Mouse (Mus musculus) ovary, postnatal 10 days (tissue): ENCODE results near the gene Ssbp2.
A peak's percentile ranks its signal among the peaks of the same experiment; 100 is the strongest.

Experiments
- DNase-seq: peaks from one replicate; pipeline ENCODE4 v3.0.0; 2022; ENCODE audit warnings: low spot score

Ssbp2 gene

DNA sequence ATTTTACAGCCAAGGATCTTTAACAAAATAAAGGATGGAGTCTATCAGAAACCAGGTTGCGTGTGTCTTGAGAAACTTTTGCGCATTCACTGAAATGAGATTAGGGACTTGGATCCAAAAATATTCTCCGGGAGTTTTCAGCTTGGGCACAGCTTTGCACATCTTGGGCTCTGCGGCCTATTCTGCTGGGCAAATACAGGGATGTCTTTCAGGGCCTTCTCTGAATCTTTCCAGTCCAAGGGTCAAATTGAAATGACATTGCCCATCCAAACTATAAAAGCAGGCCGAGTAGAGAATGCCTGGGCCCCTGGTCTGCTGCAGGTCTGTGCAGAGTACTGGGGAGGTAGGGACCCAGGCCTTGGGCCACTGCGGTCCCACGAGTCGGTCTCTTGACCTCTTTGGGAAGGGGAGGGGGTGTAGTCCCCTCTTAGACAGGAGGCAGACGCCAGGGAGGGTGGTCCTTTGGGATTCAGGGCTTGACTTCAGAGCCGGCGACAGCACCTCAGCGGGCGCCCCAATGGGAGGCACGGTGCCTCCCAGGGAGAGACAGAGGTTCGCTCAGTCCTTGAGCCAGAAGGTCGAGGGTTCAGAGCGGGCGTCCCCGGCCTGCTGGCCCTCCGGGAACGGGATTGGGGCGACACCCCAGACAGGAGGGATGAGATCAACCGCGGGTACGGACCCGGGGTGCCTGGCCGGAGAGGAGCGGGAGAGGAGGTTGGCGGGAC, at the start of gene Ssbp2:
Gene Ssbp2 (plus strand): TSS at position 388 of the 725 bp plus-strand sequence.
- DNase-seq, result no peak

DNA sequence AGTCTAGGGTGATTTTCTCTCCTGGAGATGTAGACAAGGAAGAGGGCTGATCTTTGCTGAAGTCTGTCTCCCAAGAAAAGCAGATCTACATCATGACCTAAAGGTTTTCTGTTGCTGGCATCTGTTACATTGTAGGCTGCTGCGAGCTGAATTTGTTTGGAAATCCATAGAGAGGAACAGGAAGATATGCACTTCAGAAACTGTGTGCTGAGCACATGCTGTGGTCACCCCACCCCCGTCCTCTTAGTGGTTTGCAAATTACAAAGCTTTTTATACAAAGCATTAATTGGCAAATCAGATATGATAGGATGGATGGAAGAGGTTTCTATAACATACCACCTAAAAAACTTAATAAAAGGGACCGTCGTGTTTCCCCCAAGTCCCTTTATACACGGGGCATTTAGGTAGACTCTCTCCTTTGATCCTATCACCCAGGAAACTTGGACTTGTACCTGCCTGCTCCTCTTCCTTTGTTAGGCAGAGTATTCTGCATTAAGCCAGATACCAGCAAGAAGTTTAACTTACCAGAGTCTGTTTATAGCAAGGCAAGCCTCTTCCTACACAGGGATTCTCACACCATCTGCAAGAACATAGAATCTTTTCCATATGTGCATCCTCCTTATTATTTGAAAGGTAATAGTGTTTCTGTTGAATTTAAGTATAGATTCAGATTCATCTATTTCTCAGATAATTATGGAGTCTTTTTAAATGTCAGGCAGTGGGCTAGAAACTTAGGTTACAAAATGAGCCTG, 46.2 kb upstream of the Ssbp2 start:
- no peak for DNase-seq

DNA sequence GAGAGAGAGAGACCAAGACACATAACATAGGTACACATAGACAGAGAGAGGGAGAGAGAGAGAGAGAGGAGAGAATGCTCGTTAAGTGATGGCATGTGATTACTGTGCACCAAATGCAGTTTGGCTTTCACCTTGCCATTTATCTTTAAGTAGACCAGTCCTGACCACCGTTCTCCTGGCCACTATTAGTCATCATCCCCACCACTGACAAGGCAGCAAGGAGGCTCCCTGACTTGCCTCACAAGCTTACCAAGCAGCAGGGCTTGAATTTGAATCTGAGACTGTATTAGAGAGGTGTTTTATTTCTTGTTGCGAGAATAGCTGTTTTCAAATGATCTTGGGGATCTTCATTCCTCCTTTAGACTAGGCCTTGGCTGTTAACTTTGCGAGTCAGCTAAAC, 44.2 kb upstream of the Ssbp2 start:
- no peak for DNase-seq

DNA sequence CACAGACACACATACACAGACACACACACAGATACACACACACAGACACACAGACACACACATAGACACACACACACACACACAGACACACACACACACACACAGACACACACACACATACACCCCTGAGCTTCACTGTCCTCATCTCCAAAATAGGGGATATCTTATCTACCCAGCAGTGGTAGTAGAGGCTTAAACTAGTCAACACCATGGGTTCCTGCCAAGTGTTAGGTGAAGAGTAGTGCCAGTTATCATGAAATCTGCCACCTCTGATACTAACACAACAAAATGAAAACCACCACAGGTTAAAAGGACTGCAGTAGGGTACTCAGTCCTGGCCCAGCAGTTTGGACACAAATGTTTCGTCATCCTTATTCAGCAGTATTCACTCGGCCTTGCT, 43.4 kb upstream of the Ssbp2 start:
- no peak for DNase-seq

DNA sequence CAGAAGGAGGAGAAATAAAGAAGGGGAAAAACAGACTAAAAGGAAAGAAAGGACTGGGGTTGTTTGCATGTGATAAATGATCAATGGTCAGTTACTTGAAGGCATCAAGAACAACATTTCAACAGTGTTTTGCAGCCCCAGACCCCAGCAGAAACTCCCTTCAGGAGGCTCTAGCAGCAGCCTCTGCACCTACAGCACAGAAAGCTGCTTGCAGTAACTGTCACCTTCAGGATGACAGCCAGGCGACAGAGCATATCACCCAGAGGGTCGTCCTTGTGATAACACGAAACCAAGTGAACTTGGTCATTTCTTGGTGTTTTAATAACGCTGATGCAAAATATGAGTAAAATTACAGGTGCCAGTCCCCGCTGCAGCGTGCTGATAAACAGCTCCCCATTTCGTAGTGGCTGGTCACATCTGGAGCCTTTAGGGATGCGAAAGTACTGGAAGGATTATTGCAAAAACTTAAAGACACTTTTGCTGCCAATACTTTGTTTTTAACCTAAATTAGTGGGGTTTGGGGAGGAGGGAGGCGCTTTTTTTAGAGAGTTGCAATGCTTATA, 38.6 kb upstream of the Ssbp2 start:
- DNase-seq, result peak; percentile 62

DNA sequence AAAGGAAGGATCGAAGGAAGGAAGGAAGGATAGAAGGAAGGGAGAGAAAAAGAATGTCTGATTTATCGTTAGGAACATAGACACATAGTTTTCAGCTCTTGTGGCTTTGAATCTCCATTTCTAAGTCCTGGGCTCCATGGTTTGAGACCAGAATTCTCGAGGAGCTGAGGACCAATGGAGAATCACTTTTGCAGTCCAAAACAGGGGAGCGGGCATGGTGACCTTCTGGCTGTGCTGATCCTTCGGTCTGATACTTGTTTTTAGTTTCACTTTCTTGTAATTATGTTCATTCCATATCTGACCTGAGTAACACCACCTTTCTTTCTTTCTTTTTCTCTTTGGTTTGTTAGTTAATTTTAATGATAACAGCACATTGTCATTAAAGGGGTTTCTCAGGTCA, 29.2 kb upstream of the Ssbp2 start:
- DNase-seq, result no peak

DNA sequence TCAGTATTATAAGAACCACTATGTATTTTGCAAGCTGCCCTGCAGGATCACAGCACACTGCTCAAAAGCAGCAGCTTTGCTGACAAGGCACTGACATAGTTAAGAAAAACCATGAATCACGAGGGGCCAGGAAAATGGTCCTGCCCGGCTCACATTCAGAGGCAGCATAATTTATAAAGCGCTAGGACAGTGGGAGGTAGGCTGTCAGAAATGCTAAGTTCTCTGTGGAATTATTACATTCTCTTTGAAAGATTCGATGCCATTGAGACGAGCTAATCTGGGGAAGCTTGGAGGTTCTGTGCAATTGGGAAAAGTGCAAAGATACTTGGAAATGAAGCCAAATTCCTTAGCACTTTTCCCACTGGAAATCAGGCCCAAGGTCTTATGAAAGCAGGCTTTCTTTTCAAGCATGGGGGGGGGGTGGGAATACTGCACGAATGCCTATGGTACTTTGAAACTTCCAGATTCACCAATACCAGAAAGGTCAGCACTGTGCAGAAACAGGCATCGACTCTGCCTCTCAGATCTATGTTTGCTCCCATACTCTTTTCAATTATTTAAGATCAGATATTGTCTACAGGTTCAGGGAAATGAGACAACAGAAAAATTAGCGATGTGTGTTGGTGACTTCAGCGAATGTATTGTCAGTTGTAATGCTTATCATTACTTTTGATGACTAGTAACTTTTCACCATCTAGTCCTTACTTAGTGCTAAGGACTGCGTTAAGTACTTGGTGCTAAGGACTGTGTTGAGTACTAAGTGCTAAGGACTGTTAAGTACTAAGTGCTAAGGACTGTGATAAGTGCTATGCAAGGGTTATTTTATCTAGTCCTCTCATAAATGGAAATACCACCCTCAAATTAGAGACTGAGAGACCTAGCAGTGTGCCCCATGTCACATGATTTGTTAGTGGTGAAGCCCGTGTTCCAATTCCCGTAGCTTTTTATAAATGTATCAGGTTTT, 28.4 kb upstream of the Ssbp2 start:
- DNase-seq, result no peak

DNA sequence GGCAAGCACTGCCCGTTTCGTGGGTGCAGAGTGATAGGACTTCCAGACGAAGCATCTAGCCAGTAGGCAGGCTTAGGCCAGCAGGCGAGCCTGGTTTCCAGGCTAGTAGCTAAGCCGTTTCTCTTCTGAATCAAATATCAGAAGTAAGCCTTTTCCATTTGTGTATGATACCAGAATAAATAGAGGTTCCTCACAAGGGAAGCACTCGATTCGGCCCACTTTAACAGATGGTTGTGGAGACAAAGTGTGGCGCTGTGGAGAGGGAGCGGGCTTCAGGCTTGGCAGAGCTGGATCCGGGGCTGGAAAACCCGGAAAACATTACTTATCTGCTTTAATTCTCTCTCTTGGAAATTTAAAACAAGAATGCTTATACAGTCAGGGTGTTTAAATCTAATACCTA, 27.1 kb upstream of the Ssbp2 start:
- DNase-seq, result no peak

DNA sequence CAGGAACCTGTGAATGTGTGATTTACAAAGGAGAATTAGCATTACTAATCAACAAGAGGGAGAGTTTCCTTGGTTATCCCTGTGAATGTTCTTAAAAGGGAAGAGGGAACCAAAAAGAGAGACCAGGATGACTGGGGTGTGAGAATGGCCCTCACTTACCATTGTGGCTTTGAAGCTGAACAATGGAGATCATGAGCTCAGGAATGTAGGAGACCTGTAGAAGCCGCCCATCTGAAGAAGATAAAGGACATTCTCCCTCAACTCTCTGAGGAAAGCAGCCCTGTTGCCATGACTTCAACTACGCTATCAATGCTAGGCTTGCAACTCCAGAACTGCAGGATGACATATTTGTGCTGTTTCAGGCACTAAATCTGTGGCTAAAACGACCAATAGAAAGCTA, 22.2 kb upstream of the Ssbp2 start:
- DNase-seq, result no peak

DNA sequence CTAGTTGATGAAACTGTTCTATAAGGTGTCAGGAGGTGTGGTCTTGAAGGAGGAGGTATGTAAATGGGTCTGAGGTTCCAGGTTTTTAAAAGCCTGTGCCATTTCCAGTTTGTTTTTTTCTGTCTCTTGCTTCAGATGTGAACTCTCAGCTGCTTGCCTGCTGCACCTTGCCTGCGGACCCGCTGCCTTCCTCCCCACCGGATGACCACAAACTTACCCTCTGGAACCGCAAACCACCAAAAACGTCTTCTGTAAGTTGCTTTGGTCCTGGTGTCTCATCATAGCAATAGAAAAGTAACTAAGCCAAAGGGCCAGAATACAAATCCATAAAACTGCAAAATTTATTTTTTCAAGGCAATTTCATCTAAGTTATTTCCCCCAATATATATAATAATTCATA, 18.6 kb upstream of the Ssbp2 start:
- no peak for DNase-seq

DNA sequence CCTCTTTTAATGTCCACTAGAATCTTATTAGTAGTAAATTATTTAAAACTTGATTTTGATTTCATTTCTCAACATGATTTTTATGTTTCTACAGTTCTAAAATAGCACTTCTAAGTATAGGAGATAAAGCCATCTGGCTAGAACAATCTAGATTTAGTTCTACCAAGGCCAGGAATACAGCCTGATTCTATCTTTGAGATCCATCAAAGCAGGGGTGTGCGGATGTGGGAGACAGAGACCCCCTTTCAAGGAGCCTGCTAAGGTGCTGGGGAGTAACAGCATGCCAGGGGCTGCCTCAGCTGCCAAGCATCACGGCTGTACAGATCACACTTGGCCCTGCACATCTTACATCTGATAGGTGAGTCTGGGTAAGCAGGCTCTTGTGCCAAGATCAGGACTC, 13.4 kb upstream of the Ssbp2 start:
- no peak for DNase-seq

DNA sequence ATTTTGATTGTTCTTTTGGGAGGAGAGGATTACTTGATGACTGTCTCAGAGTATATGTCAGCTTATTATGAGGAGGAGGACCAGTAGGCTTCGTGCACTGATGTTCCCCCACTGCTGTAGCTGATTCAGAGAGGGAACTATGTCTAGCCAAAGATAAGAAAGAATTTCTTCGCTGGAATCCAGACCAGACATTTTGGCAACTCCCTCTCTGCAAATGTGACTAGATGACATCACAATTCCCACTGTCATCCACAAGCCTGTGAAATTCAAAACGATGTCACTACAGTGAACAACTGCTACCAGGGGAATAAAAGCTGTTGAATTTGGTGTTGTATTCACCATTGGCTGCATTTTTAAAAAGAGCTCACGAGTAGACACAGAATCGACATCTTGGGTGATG, 11.1 kb upstream of the Ssbp2 start:
- DNase-seq, result no peak

DNA sequence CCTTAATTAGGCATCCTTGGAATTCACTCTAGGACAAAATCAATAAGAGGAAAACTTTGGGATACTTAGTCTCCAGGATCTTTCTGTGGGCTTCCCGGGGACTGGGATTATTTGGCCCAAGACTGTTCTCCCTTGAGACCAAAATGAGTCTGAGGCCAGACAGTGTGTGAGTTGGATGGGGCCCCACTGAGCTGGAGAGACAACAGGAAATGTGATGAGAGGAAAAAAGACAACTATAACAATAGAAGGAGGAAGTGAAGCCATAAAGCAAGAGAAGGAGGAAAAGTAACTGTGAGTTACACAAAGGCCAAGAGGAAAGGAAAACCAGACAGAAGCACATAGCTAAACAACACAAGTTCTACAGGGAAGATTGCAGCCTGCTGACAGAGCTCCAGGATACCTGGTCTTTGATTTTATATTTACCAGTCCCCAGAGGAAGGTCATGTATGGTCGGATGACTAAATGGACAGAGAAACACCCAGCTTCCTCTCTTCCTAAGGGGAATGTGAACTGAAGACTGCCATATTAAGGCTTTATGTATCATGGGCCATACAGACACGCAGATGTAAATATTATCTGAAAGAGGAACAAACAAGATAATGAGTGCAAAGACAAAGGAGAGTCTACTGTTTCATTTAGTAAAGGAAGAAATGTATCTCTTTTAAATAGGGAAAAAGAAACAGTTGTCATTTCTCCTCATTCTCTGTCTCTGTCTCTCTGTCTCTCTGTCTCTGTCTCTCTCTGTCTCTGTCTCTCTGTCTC, 8.5 kb upstream of the Ssbp2 start:
- no peak for DNase-seq

DNA sequence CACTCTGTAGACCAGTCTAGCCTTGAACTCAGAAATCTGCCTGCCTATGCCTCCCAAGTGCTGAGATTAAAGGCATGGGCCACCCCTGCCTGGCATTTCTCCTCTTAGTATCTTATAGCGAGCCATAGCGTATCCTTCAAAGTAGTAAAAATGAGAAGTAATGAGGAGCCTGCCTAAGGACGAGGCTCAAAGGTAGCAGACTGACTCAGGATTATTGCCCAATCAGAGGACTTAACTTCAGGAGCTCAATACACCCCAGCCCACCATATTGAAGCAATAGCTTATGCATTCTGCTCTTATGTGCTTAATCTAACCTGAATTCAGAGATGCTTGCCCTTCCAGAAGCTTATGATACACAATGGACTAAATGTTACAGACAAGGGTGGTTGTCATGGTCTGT, 7.8 kb upstream of the Ssbp2 start:
- no peak for DNase-seq

DNA sequence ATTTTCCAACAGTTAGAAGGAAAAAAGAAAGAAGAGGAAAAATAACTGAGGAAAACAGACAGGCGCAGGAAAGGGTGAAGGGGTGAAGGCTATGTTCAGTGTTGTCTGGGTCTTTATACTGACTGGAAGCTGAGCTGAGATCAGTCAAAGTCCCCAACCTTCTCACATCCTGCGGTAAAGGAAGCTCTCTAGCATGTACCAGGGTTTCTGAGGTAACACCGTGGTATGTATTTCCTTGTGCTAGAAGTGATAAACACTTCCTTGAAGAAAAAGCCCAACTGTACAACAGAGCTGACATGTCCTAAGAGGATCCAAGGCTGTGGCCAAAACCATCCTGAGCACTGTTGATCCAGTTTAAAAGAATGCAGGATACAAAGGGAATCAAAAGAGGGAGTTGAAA, 6.8 kb upstream of the Ssbp2 start:
- DNase-seq, result no peak

DNA sequence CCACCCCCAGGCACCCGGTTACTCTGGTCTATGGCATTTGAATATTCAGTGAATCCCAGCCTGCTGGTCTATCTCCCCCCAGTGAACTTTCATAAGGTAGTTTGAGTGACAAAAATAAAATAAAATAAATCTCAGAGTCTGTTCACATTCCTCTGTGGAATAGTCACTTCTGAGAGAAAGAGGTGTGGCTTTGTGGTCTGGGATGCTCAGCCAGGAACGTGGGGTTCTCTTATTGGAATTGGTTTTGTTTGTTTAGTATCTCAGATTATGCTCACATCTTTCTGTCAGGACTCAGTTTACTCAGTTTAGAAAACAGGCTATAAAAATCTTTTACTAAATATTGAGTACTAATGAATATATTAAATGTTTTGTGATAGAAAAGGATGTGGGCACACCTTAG, 4.0 kb upstream of the Ssbp2 start:
- no peak for DNase-seq

DNA sequence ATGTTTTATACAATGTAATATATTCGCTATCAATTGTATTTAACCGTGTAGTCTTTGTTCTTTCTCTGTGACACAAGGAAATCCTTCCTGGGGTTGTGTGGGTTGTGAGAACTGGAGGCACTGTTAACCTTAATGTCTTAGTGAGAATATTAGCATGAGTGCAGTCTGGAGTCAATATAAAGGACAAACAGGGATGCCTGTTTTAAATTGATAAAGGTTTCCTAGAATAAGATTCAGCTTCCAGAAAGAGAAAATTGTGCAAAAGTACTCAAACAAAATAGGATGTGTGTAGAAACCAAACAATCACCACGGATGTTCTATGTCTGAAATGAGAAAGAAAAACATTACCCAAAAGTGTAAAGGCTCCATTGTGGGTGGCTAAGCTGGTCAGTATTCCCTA, 3.3 kb upstream of the Ssbp2 start:
- DNase-seq, result no peak

DNA sequence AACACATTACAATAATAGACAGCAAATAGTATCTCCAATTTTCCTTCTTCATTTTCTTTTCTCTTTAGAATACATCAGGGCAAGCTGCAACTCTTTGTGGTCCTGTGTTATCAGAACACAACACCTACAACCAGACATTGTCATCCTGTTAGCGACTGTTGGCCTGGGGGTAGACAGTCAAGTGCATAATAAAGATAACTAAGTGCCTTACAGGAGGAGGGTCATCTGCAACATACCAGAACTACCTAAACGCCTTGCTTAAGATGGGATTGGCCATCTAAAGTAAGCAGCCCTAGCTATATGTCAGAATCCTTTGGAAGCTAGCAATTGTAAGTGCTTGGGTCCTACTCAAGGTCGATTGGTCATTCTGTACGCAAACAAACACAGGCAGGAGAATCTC, 2.1 kb upstream of the Ssbp2 start:
- DNase-seq, result no peak

DNA sequence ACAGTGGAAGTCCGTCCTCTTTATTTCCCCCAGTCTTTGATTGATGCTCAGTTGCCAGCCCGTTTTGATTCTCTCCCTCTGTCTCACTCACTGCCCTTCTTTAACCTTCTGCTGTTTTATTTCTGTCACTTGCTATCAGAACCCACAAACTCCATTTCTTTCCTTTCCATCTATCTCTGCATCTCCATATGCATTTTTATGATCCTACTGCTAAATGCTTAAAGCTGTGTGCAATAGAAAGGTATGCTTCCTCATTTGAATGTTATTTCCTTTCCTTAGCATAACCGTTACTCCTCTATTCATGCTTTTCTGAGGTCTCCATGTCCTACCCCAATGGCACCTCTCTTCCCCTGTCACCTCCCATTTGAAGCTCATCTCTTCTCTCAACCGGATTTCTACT, 594 bp upstream of the Ssbp2 start:
- DNase-seq, result no peak

DNA sequence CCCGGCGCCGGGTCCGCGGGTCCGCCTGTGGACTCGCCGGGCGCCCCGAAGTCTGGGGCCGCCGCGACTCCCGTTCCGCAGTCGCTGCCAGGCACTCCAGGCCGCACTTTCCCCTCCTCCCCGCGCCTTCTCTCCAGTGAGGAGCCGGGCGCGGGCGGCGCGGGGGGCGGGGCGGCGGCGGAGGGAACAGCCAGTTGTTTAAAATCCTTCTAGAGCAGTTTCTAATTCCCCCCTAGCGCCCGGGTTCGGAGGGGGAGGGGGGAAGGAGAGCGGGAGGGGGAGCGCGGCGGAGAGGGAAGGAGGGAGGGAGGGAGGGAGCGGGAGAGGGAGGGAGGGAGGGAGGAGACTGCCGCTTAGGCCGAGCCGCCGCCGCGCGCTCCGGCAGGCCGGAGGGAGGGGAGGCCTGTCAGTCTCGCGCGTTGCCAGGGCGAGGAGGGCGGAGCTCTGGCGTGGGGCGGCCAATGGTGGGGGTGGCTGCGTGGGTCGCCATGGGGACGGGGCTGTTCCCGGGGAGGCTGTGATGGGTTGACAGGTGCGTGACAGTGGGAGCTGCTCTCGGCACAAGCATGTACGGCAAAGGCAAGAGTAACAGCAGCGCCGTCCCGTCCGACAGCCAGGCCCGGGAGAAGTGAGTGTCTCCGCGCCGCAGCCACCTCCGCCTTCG, 670 bp downstream of the Ssbp2 start:
- peak; percentile 100 for DNase-seq

DNA sequence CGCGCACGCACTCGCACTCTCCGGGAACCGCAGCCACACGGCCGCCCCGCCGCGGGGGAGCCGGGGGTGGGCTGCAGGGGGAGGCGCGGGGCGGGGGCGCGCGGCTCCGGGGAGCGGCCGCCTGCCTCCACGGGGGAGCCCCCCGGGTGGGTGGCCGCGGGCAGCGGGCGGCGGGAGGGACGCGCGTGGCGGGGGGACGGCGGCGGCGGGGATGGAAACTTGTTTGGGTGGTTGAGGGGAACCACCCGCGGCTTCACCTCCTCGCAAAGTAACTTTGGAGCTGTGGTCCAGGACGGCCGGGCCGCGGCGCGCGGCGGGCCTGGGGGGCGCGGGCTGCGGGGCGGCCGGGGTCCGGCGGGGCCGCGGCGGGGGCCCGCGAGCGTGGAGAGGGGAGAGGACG, 1.2 kb downstream of the Ssbp2 start:
- DNase-seq, result no peak
